Mouse (Mus musculus) ES-Bruce4 (cell line): ENCODE results near the gene Rxylt1.

ENCODE experiments used
- CTCF ChIP-seq: IDR thresholded peaks from one replicate; pipeline ENCODE4 v1.8.1; 2011; ENCODE audit warnings: low read depth, low read length
- EP300 ChIP-seq: IDR thresholded peaks from 2 replicates; pipeline ENCODE4 v1.6.1; 2011; ENCODE audit warnings: low read depth, low read length; ENCODE audit not compliant: insufficient read depth
- POLR2A ChIP-seq: IDR thresholded peaks from one replicate; pipeline ENCODE4 v1.8.1; 2011; ENCODE audit warnings: low read length; ENCODE audit not compliant: insufficient read depth

GRCm38 (mm10) chr10:122119451-122119850, 22.3 kb upstream of the Rxylt1 start:
- TF ChIP-seq CTCF (no peak), POLR2A (no peak), EP300 (no peak)
